In genomic region chr11:84628111-84628510, GRCm38 (mm10) we compare ENCODE assay signal across 10 mouse cellular contexts.
DNase-seq lines count a peak whose midpoint lies in the region; ATAC-seq and TF ChIP-seq lines count a peak whose summit lies in the region.
"Had no signal": no experiment of that assay in that cellular context is flagged by ENCODE, and none has a peak within 500 bp of the region (broad histone marks: within the 10 kb centered on the region; RNA-seq: fewer than 3 reads in every experiment).

No protein-coding gene starts in this region.

- no peak overlapping the region for H3K4me3 ChIP-seq in forebrain, embryonic 14.5 days (ENCODE audit: low read depth, low read length)
- no peak overlapping the region for H3K4me3 ChIP-seq in forebrain, embryonic 12.5 days (replicated peaks)
- H3K4me3 ChIP-seq in intestine, postnatal 0 days (ENCODE audit: low read depth, low read length), result no peak overlapping the region
- H3K4me3 ChIP-seq: limb, embryonic 12.5 days had no signal

- intact Hi-C loops in left cerebral cortex, postnatal 4 days (cut with DNase I), result no loop called here
- intact Hi-C loops in left cerebral cortex, postnatal 36 days (cut with DNase I), result no loop called here

- no peak overlapping the region for H3K4me2 ChIP-seq in forebrain, embryonic 14.5 days (ENCODE audit: low read length)
- H3K4me2 ChIP-seq in forebrain, embryonic 12.5 days, result no peak overlapping the region
- no peak overlapping the region for H3K4me2 ChIP-seq in intestine, postnatal 0 days (replicated peaks; ENCODE audit: low read depth)
- H3K4me2 ChIP-seq: limb, embryonic 12.5 days had no signal

- DNase-seq in forebrain, embryonic 14.5 days (ENCODE audit: low spot score), result peak; percentile 66
- DNase-seq in left cerebral cortex, postnatal 4 days, result peak; percentile 96
- DNase-seq in left cerebral cortex, postnatal 36 days (ENCODE audit: low spot score in 2 of 2), result no peak
- peak; percentile 79 for DNase-seq in cerebellum, adult 11-12 months
- DNase-seq in kidney, adult 8-10 months, result peak; percentile 71 to 78
- no peak for DNase-seq in thymus, postnatal 4 days

- H3K36me3 ChIP-seq in forebrain, embryonic 14.5 days (ENCODE audit: control insufficient read depth, insufficient read depth, low read length), result no peaks in the 10 kb centered on the region
- no peaks in the 10 kb centered on the region for H3K36me3 ChIP-seq in forebrain, embryonic 12.5 days (replicated peaks)
- H3K36me3 ChIP-seq in intestine, postnatal 0 days (ENCODE audit: control insufficient read depth, insufficient read depth), result no peaks in the 10 kb centered on the region
- H3K36me3 ChIP-seq: limb, embryonic 12.5 days had no signal

- no peaks in the 10 kb centered on the region for H3K9me3 ChIP-seq in forebrain, embryonic 14.5 days (replicated peaks; ENCODE audit: control insufficient read depth, low read length)
- H3K9me3 ChIP-seq in forebrain, embryonic 12.5 days, result no peaks in the 10 kb centered on the region
- no peaks in the 10 kb centered on the region for H3K9me3 ChIP-seq in intestine, postnatal 0 days (ENCODE audit: control insufficient read depth)
- H3K9me3 ChIP-seq: limb, embryonic 12.5 days had no signal

- TF ChIP-seq CTCF in intestine, postnatal 0 days (IDR thresholded peaks at IDR 0.05; ENCODE audit: low read depth), result no peak

- peaks cover 3% of the 10 kb centered on the region; the same call in 1 of the 2 replicates for H3K27me3 ChIP-seq in forebrain, embryonic 14.5 days (replicated peaks; ENCODE audit: control insufficient read depth, insufficient read depth, low read length)
- H3K27me3 ChIP-seq in forebrain, embryonic 12.5 days, result peaks cover 37% of the 10 kb centered on the region
- H3K27me3 ChIP-seq in intestine, postnatal 0 days (replicated peaks; ENCODE audit: control insufficient read depth, insufficient read depth, low read length), result no peaks in the 10 kb centered on the region
- H3K27me3 ChIP-seq: limb, embryonic 12.5 days had no signal

- 43% methylated on average over 2 of the region's 2 CpGs for WGBS in forebrain, embryonic 14.5 days
- WGBS in forebrain, embryonic 12.5 days, result 83% methylated on average over 2 of the region's 2 CpGs
- WGBS in intestine, postnatal 0 days, result 78% methylated on average over 2 of the region's 2 CpGs

- ATAC-seq in forebrain, embryonic 14.5 days, result 0 out of 2 replicates have a peak, but pooled peaks have one; percentile 40
- no peak for ATAC-seq in forebrain, embryonic 12.5 days (ENCODE audit: low FRiP score)
- ATAC-seq in intestine, postnatal 0 days, result no peak
- ATAC-seq: inflammation-experienced regulatory T-cells, adult 6 months had no signal

- H3K4me1 ChIP-seq in forebrain, embryonic 14.5 days (ENCODE audit: control insufficient read depth, insufficient read depth, low read length), result peaks cover 4% of the 10 kb centered on the region; the same call in 1 of the 2 replicates
- H3K4me1 ChIP-seq in forebrain, embryonic 12.5 days, result 0 out of 2 replicates have a peak, but pooled peaks cover 5% of the 10 kb centered on the region
- no peaks in the 10 kb centered on the region for H3K4me1 ChIP-seq in intestine, postnatal 0 days (replicated peaks; ENCODE audit: control insufficient read depth, insufficient read depth, low read length)

- no peak overlapping the region for H3K9ac ChIP-seq in forebrain, embryonic 14.5 days (ENCODE audit: low read length)
- no peak overlapping the region for H3K9ac ChIP-seq in forebrain, embryonic 12.5 days
- H3K9ac ChIP-seq in intestine, postnatal 0 days (ENCODE audit: low read depth, low read length), result no peak overlapping the region
- H3K9ac ChIP-seq: limb, embryonic 12.5 days had no signal

- no peak overlapping the region; the same call in 1 of the 2 replicates for H3K27ac ChIP-seq in forebrain, embryonic 14.5 days (ENCODE audit: low read depth, low read length)
- no peak overlapping the region for H3K27ac ChIP-seq in forebrain, embryonic 12.5 days
- no peak overlapping the region for H3K27ac ChIP-seq in intestine, postnatal 0 days (ENCODE audit: low read depth, low read length)
- H3K27ac ChIP-seq: limb, embryonic 12.5 days had no signal

Comparison
In these comparisons a context has a peak if more than half of its experiments do, and no peak if none do; other contexts are left out.
1. DNase-seq: peak in forebrain, embryonic 14.5 days (single experiment), left cerebral cortex, postnatal 4 days (single experiment), cerebellum, adult 11-12 months (single experiment) and kidney, adult 8-10 months (2 of 2); none in left cerebral cortex, postnatal 36 days (0 of 2) and thymus, postnatal 4 days (single experiment).